Mouse (Mus musculus) layer of hippocampus, postnatal 14 days (tissue): Measurements from ENCODE around the gene BC037034. TPM values are rescaled to one million over a fixed set of nuclear protein-coding genes. Genes with fewer than 3 reads are reported as not detected.

Experiments used
- DNase-seq, 2 experiments: peaks; one replicate each; pipeline ENCODE4 v3.0.0; 2021 to 2022; ENCODE audit warnings: low spot score in 2 of 2, mixed read lengths in 1 of 2
- long read RNA-seq, 2 experiments: library from polyadenylated mRNA; stranded (forward); transcript quantifications; one replicate each; pipeline ENCODE4 v2.0.0; 2021
- total RNA-seq, 2 experiments: library from RNA; stranded (reverse); gene quantifications; 2 replicates each; pipeline ENCODE4 v1.2.3; 2021

Gene BC037034
- total RNA-seq, result 10 to 100 TPM; 72.5 to 79.9 TPM
- long read RNA-seq, experiment 1, transcript BC037034-201 (11 exons, 2,490 nt), result major isoform, 20 of 44 reads
- long read RNA-seq, experiment 1, partial matches to known transcripts, result 9 of 44 reads
- long read RNA-seq, experiment 1, other reads (novel, unspliced or antisense), result 12 of 44 reads
- long read RNA-seq, experiment 2, transcript BC037034-201 (11 exons, 2,490 nt), result major isoform, 30 of 55 reads
- long read RNA-seq, experiment 2, transcript BC037034-205 (10 exons, 2,093 nt), result minor isoform, 6 of 55 reads
- long read RNA-seq, experiment 2, partial matches to known transcripts, result 9 of 55 reads
- long read RNA-seq, experiment 2, other reads (novel, unspliced or antisense), result 10 of 55 reads

DNA sequence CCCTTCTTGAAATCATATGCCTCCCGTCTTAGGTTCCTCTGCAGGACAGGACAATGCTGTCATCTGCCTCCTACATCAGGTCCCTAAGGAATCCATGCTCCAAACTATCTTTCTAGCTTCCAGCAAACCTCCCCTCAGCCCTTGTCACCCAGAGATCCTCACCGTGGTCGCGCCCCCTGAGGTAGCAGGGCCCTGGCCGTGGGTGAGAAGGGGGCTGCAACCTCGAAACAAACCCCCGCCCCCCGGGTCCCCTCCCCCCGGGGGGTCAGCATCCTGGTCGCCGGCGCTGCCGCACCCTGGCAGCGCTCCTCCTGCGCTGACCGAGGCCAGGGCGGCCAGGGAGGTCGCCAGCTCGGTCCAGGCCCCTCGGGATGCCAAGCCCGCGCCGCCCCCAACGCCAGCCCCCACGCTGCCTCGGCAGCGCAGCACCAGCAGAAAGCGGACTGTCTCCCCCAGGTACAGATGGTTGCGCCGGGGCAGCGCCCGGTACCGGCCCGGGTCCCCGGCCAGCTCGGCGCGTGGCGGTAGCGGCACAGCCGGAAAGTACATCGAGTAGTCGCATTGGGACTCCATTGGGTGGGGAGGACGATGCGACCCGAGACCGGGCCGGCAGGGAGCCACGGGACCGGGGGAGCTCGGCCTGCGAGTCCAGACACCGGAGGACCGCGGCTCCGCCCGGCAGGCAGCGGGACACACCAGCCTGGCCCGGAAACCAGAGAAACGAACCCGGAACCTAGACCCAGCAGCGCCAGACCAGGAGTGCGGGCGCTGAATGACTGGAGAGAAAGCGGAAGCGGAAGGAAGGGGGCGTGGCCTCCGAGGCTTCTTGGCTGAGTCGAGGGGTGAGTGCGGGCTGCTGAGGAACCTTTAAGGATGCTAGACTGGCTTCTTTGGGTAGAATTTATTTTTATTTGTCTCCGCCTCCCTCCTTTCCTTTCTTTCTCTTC lies at the start of gene BC037034:
TSS of gene BC037034 (minus strand) at position 774 of the 947 bp plus-strand sequence.
- DNase-seq, result peak; percentile 88 to 91

DNA sequence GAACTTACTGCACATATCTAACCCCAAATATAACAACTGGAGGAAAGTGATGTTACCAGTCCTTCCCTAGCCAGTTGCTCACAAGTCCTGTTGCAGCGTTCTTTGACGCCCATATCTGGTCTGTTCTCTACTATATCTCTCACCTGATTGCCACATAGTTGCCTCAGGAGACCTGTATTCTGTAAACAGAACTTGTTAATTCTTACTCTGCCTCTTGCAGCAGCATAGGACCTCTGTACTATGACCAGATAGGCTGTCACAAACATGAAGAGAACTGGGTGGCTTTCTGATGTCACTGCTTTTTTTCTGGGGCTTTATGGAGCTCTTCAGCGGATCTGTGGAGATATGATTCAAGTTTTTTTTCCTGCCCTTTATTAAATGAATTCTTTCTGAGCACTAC lies 49.0 kb upstream of the BC037034 start:
- DNase-seq, result no peak

DNA sequence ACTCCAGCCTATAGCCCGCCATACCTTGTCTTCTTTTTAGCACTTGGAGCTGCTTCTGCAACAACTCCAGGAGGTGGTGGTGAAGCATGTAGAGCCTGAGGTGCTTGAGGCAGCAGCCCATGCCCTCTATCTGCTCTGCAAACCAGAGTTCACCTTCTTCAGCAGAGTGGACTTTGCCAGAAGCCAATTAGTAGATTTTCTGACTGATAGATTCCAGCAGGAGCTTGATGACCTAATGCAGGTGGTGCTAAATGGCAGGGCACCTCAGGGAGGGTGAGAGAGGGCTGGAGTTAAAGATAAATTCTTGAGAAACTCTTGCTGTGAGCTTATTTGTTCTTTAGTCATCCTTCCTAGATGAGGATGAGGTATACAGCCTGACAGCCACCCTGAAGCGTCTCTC lies 35.8 kb upstream of the BC037034 start:
- DNase-seq, result no peak

DNA sequence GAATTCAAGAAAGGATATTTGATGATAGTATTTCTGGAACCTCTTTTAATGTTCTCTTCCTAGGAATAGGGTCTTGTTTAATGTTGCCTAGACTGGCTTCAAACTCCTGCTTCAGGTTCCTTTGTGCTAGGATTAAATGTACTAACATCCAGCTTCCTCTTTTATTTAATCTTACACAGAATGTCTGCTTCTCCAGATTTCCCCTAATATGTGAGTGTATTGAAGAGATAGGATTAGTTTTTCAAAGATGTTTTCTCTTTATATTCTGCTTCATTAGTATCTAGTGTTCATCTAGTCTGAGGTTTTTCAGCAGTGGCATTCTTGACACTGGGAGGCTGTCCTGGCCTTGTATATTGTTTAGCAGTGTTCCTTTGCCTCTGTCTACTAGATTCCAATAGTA lies 30.3 kb upstream of the BC037034 start:
- DNase-seq, result no peak

DNA sequence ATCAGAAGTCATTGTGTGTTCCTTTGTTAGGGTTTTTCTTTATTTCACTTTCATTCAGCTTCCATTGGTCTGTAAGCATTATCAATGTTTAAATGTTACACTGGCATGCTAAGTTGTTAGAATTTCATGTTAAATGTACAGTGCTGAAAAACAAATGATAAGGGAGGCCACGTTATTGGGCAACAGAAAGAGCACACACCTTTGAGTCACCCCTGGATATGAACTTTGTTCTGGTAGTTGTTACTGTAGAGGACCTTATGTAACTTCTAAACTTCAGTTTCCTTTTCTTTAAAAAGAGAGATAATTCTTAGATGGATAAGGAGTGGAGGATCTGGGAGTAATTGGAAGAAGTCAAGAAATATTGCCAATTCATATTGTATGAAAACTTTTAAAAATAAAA lies 27.8 kb upstream of the BC037034 start:
- DNase-seq, result no peak

DNA sequence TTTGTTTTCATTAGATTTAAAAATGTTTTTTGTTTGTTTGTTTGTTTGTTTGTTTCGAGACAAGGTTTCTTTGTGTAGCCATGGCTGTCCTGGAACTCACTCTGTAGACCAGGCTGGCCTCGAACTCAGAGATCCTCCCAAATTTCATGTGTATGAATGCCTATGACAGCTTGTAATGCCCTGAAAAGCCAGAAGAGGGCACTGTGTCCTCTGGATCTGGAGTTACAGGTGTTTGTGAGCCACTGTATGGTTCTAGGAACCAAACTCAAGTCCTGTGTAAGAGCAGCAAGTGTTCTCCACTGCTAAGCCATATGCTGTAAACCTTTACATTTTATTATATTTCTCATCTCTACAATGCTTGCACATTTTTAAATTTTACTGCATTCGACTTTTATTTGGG lies 24.0 kb upstream of the BC037034 start:
- no peak for DNase-seq

DNA sequence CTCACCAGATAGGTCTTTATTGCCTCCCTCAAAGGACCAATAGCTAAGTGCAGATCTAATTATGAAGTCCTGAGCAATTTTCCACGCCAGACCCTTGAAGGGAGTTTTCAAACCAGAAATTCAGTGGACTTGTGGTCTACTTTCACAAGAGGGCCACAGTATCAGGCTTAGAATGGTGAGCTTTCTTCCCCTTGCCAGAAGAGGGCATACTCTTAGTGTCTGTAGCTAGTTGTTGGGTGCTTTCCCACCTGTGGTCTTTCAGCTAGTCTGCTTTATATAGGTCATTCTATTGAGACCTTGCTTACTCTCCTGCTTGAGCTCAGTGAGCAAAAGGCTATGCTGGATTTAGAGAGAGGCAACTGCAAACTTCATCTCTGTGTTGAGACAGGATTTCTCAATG lies 19.7 kb upstream of the BC037034 start:
- DNase-seq, result no peak

DNA sequence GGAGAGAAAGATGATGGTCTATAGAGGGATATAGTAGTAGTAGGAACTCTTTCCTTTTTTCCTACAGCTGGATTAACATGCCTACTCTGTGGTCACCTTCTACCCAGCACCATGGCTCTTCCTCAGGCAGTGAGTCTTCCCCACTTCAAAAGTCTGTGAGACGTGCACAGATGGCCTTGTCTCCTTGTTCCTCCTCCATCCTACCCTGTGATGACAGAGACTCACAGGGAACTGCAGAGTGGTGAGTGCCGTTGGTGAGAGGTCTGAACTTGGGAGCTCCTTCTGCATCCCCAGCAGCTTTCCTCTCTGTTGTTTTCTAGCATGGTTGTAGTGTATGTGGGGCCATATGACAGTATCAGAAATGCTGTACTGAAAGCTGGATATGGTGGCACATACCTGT lies 18.0 kb upstream of the BC037034 start:
- no peak for DNase-seq

DNA sequence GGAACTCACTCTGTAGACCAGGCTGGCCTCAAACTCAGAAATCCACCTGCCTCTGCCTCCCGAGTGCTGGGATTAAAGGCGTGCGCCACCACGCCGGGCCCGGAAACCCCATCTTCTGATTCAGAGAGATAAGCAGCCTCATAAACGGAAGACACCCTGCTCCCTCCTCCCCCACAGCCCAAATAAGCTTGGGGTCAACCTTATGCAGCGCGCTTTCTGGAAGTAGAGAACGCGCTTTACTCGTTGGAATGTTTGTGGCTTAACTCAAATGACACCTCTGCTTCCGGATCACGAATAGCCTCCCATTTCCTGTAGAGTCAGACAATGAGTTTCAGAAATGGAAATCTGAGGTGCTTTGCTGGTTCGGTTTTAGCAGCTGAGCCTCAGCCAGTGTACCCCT lies 17.0 kb upstream of the BC037034 start:
- no peak for DNase-seq

DNA sequence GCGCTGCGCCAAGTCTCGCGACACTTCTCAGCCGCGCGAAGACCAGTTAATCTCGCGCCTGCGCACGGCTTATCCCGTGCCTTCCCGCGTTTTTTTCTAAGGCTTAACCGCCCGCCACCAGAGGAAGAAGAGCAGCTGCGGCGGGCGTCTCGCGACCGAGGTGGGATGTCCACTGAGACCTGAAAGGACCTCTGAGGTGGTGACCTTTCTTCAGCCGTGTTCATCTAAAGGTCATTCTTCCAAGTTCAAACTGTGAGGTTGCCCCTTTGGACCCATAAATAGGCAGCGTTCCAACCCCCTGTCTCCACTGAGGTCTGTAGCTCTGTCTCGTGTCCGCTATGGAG lies 16.6 kb upstream of the BC037034 start:
- DNase-seq, result no peak

DNA sequence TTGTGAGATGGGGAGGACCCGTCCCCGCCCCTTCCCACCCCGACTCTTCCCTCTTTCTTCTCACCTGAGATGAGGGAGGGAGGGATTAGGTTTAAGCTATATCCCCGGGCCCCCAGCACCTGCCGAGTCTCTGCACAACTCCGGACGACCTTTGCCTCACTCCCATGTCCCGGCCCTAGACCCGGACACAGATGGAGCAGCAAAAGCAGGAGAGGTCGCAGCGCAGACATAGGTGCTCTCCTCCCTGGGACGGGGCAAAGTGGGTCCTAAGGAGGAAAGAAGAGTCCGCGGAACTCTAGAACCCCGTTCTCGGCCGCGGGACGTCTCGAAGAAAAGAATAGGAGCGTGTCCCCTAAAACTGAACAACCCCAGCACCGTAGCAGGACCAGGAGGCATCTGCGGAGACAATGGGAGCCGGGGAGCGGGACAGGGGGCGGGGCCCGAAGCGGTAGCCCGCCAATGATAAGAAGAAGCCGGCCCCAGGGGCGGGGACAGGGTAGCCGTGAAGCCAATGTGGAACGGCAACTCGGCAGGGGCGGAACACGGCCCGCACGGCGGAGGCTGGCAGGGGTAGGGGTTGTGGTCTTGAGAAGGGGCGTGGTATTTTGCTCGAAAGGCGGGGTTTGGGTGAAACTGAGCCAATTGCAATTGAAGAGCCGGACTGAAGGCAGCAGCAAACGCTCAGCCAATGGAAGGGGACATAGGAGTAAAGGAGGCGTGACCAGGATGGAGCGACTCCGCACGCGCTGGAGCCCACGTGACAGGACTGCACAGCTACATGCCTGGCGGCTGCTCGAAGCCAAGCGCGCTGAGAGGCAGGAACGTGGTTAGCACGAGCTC lies 16.0 kb upstream of the BC037034 start, which contains the start of the genes Gm43720, Gpc2 and Stag3:
TSS of gene Gm43720 (minus strand) at position 374 of the 840 bp plus-strand sequence.
TSS of gene Gpc2 (minus strand) at position 421 of the 840 bp plus-strand sequence.
TSS of gene Stag3 (plus strand) at position 656 of the 840 bp plus-strand sequence.
- peak; percentile 88 to 93 for DNase-seq

DNA sequence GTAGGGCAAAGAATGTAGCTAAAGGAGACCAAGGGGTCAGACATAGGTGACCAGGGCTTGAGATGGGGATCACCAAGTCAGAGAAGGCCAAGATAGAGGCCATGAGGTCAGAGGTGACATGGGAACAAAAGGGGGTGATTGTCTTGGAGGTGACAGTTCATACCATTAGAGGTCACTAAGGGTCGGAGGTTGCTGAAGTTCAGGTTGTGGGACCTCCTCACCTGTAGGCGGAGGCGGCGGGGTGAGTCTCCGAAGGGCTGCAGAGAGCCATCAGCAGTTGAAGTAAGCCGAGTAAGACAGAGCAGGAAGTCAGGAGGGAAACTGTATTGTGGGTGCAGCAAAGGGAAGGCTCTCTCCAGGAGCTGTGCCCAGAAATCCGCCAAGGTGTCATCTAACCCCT lies 14.2 kb upstream of the BC037034 start:
- no peak for DNase-seq

DNA sequence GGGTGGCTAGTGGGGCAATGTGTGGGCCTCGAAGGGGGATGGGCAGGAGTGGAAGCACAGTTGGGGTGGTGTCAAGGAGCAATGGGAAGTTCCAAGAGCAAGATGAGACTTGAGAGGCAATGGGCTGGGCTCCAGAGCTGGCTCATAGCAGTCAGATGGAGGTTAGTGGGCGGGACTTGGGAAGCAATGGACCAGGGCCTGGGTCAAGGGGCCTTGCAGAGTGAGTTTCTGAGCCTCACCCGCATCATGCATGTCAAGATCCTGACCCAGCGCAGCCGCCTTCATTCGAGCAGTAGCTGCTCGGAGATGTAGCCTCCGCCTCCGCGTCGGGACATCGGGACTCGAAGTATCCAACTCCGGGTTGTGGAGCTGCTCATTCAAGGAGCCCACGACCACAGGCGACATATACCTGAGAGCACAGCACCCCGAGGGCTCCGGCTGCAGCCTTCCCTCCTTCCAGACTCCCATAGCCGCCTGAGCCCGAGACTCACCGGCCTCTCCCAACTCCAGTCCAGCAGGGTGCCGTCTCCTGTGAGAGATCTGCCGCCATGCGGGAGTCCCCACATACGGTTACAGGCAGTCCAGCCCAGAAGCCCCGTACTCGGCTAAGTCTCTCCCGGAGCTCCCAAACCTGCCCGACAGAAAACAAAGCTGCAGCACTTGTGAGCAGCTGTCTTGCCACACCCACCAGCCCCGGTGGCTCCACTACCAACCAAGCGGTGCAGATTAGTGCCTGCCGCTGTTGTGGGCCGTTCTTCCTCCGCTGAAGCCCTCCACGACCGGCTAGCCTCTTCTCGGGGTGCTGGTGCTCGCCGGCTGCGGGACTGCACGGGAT lies 11.6 kb upstream of the BC037034 start:
- no peak for DNase-seq

DNA sequence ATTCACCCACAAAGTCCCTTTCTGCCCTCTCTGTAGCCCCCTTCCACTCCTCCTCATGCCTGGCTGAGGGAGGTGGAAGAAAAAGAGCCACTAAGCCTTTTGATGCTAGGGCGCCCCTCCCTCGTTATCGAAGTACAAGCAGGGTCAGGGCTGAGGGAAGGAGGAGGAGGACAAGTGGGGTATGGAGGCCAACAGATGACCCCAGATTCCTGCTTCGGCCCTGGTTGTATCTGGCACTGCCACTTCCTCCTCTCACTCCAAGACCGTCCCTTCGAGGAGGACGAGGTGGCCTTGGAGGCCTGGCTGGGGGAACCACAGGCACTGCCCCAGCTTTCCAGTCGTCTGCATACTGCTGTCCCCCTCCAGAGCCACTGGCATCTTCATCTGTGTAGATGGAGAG lies 10.4 kb upstream of the BC037034 start:
- DNase-seq, result no peak

DNA sequence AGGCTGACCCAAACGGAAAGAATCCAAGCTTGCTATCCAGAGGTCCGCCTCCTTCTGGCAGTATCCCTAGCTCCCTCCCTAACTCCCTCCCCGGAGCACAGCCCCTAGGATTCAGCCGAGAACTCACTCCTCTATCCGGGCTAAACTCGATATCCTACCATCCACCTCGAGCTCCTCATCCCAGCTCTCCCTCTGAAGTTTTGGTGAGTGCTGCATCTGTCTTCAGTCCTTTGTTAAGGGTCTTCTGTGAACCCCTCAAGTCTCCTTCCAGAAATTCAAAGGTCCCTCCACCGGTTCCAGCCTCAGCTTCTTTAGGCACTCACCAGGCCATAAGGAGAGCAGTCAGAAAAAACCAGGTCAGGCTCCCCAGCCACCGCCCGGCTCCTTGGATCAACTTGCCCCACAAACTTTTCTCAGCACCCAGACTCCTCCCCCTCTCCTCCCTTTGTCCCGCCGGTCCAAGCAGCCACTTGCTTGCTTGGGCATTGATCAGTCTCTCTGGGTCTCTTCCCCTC lies 8.6 kb upstream of the BC037034 start, which contains the start of gene Gal3st4:
TSS of gene Gal3st4 (minus strand) at position 432 of the 515 bp plus-strand sequence.
- DNase-seq, result no peak

DNA sequence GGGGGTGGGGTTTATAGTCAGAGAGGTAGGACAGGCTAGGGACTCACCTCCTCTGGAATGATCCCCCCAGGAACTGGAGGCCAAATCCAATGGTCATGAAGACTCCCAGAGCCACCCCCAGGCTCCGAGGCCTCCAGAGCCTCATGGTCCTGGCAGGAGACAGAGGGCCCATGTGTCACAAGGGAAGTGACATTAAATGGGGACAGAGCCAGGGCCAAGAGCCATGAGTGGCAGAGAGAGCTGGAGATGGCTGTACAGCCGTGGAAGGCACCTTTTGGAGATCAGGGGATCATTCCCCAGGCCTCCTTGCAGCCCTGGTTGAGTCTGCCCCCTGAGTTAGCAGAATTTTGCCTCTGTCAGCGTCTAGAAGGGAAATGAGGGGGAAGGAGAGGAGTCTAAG lies 7.4 kb upstream of the BC037034 start:
- no peak for DNase-seq

DNA sequence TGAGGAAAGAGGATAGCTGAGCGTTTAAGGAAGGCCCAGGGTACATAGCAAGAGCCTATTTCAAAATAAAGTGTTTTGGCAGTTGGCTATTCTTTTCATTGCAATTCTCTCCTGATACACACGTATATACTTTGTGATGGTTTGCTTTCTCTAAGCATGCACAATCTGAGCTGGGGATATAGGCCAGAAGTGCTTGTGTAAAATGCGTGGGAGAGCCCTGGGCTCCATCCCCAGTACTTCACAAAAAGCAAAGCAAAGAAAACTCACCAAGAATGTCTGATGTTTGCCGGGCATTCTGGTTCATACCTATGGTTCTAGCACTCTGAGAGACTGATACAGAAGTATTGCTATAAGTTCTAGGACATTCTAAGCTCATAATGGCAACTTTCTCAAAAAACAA lies 5.1 kb upstream of the BC037034 start:
- DNase-seq, result no peak

DNA sequence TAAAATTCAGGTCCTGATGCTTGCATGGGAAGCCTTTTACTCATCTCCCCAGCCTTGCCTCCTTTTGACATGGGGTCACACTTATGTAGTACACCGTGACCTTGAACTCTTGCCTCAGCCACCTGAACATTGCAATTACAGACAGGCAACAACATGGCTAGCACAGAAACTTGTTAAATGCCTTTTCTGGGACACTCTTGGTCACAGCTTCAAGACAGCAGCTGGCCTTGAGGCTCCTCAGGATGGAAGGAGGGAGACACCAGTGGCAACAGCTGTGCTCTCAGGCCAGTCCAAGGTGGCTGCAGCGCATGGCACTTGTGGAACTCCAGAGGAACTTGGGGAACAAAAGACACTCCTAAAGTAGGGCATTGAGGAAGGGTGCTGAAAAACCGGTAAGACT lies 3.3 kb upstream of the BC037034 start:
- DNase-seq, result no peak

DNA sequence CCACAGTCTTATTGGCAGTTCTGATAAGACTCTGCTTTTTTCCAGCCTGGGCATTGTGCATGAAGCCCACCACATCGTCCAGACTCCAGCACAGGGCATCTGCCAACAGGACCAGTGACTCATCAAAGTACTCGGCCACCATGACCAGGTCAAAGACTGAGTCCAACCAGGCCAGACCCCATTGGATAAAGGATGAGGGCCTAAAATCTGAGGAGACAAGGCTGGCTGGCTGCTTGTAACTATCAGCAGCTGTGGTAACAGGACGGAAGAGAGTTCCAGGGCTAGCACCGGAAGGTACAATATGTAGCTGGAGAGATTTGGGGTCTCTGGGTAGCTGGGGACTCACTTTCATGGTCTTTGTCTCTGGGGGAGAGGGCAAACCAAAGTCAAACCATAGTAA lies 1.9 kb upstream of the BC037034 start:
- no peak for DNase-seq

DNA sequence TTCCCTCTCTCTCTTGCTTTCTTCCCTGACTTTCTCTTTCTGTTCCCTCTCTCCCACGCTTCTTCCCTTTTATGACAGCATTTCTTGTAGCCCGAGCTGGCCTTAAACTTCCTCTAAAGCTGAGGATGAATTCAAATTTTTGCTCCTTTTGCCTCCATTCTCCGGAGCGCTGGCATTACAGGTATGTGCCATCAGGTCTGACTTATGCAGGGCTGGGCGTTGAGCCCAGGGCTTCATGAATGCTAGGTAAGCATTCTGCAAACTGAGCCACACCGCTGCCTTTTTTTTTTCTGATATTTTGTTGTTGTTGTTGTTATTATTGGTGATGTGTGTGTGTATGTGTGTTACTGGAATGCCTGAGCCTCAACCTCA lies 360 bp upstream of the BC037034 start:
- no peak for DNase-seq
